Mouse (Mus musculus) liver, adult 2 months (tissue): ENCODE measurements around the gene Olah. TPM values are rescaled to one million over a fixed set of nuclear protein-coding genes. Genes with fewer than 3 reads are reported as not detected.
"Not testable (repeated sequence)": the region's sequence is repeated elsewhere in the genome, so short reads cannot be mapped to it uniquely, and the experiment has no call there.

Experiments
- DNase-seq: peaks from one replicate; pipeline ENCODE4 v3.0.0-alpha.2; 2011; ENCODE audit warnings: low read depth, low spot score; ENCODE audit errors: extremely low read depth
- H3K27ac ChIP-seq: fragments of 200-500 bp; replicated peaks from 2 replicates; pipeline ENCODE4 v1.5.1; 2012; ENCODE audit warnings: low read depth, mild to moderate bottlenecking, control low read depth, inconsistent platforms, low read length; ENCODE audit not compliant: insufficient read depth
- H3K27me3 ChIP-seq: fragments of 200-500 bp; 2 replicates; pipeline ENCODE4 v1.6.1; 2012; ENCODE audit warnings: mild to moderate bottlenecking, moderate library complexity, low read length, inconsistent platforms; ENCODE audit not compliant: control insufficient read depth, insufficient read depth
- H3K36me3 ChIP-seq: fragments of 200-500 bp; 2 replicates; pipeline ENCODE4 v1.6.1; 2012; ENCODE audit warnings: low read length, inconsistent platforms; ENCODE audit not compliant: control insufficient read depth, insufficient read depth
- H3K4me1 ChIP-seq: fragments of 200-500 bp; 2 replicates; pipeline ENCODE4 v1.6.1; 2011; ENCODE audit warnings: low read length; ENCODE audit not compliant: control insufficient read depth, insufficient read depth
- H3K4me3 ChIP-seq: fragments of 200-500 bp; 2 replicates; pipeline ENCODE4 v1.5.1; 2011; ENCODE audit warnings: low read depth, mild to moderate bottlenecking, control low read depth, low read length, moderate library complexity; ENCODE audit not compliant: insufficient read depth
- H3K79me2 ChIP-seq: fragments of 200-500 bp; 2 replicates; pipeline ENCODE4 v1.6.1; 2012; ENCODE audit warnings: inconsistent platforms, mild to moderate bottlenecking, low read length, moderate library complexity; ENCODE audit not compliant: control insufficient read depth, insufficient read depth
- H3K9ac ChIP-seq: fragments of 200-500 bp; 2 replicates; pipeline ENCODE4 v1.6.1; 2012; ENCODE audit warnings: low read depth, mild to moderate bottlenecking, control low read depth, inconsistent platforms, low read length
- CTCF ChIP-seq: fragments of 200-500 bp; IDR thresholded peaks from 2 replicates; pipeline ENCODE4 v1.5.1; 2011; ENCODE audit warnings: low read depth, low read length, control low read depth
- POLR2A ChIP-seq: fragments of 200-500 bp; IDR thresholded peaks from 2 replicates; pipeline ENCODE4 v1.6.1; 2011; ENCODE audit warnings: low read length, control low read depth; ENCODE audit not compliant: insufficient read depth; ENCODE audit errors: extremely low read depth
- WGBS: fragments of 180-500 bp; shearing (Covaris S2); methylation state at CpG from one replicate; pipeline ENCODE4 v1.1.7; 2018; 5-methylcytosine and 5-hydroxymethylcytosine counted together
- polyA plus RNA-seq: library from polyadenylated mRNA; depleted of rRNA; stranded (reverse); fragments of >200 nt; gene quantifications from 2 replicates; pipeline ENCODE4 v1.2.3, GENCODE M21; 2012; rRNA removed
- total RNA-seq: library from RNA; depleted of rRNA; stranded (reverse); fragments of >200 nt; gene quantifications from 2 replicates; pipeline ENCODE4 v1.2.3, GENCODE M21; 2014; rRNA removed

The Olah gene
- not detected in 2 replicates for total RNA-seq
- not detected in 2 replicates for polyA plus RNA-seq

GRCm38 (mm10) chr2:3397110-3397509, at the start of gene Olah:
Gene Olah, minus strand, starts transcription at chr2:3397210.
- H3K27ac ChIP-seq, H3K79me2 ChIP-seq, H3K9ac ChIP-seq, H3K36me3 ChIP-seq, H3K4me1 ChIP-seq, H3K4me3 ChIP-seq, DNase-seq, H3K27me3 ChIP-seq: not testable (repeated sequence)
- 76% methylated on average over 10 of the region's 10 CpGs for WGBS

- H3K9ac ChIP-seq, result no peak overlapping the region
- DNase-seq, result no peak
- TF ChIP-seq POLR2A (no peak), CTCF (no peak)
- H3K4me1 ChIP-seq, result no peaks in the 10 kb centered on the region
- H3K27ac ChIP-seq, result no peak overlapping the region
- H3K27me3 ChIP-seq, result no peaks in the 10 kb centered on the region
- 96% methylated on average over 4 of the region's 4 CpGs for WGBS
- H3K36me3 ChIP-seq, result peaks cover 62% of the 10 kb centered on the region
- H3K4me3 ChIP-seq, result no peak overlapping the region
- no peaks in the 10 kb centered on the region for H3K79me2 ChIP-seq
Measured at GRCm38 (mm10) chr2:3445984-3446383, 49.0 kb upstream of the Olah start.

DNA sequence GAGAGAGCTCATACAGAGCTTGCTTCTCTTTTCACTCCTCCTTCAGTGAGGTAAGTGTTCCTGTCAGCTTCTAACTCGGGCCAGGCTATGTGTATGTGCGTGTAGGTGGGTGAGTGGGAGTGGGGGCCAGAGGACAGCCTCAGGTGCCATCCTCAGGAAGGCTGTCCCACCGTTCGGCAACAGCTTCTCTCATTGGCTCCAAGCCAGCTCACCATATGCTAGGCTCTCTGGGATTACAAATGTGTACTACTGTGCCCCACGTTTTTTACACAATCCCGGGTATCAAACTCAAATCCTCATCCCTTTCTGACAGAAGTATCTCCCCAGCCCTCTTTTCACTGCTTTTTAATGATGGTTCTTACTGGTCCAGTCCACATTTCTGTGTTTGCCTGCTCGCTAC, 47.2 kb upstream of the Olah start:
- DNase-seq, result no peak
- no peaks in the 10 kb centered on the region for H3K27me3 ChIP-seq
- TF ChIP-seq POLR2A, result no peak
- no peak for TF ChIP-seq CTCF
- H3K4me1 ChIP-seq, result no peaks in the 10 kb centered on the region
- H3K36me3 ChIP-seq, result peaks cover 63% of the 10 kb centered on the region
- no peak overlapping the region for H3K4me3 ChIP-seq
- H3K79me2 ChIP-seq, result no peaks in the 10 kb centered on the region
- WGBS, result 84% methylated on average over 7 of the region's 7 CpGs
- no peak overlapping the region for H3K9ac ChIP-seq
- no peak overlapping the region for H3K27ac ChIP-seq

DNA sequence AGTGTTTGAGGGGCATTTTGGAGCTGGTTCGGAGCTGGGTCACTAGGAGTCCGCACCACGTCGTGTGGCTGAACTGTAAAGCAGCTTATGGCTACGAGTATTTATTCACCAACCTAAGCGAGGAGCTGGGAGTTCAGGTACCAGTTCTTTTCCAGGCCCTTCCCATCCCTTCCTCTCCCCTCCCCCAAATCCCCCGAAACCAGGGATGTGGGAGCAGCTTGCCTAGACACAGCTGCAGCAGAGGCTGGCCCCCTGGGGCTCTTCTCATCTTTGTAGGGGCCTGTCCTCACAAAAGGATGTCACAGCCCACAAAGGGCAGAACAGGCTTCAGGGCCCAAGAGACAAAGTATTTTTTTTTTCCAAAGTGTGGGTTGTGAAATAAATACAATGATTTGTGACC, 40.9 kb upstream of the Olah start:
- no peak overlapping the region for H3K4me3 ChIP-seq
- H3K79me2 ChIP-seq, result no peaks in the 10 kb centered on the region
- H3K27ac ChIP-seq, result no peak overlapping the region
- H3K27me3 ChIP-seq, result no peaks in the 10 kb centered on the region
- H3K36me3 ChIP-seq, result peaks cover 38% of the 10 kb centered on the region
- TF ChIP-seq CTCF, result no peak
- no peak for TF ChIP-seq POLR2A
- 89% methylated on average over 7 of the region's 7 CpGs for WGBS
- H3K4me1 ChIP-seq, result no peaks in the 10 kb centered on the region
- H3K9ac ChIP-seq, result no peak overlapping the region
- DNase-seq, result no peak

DNA sequence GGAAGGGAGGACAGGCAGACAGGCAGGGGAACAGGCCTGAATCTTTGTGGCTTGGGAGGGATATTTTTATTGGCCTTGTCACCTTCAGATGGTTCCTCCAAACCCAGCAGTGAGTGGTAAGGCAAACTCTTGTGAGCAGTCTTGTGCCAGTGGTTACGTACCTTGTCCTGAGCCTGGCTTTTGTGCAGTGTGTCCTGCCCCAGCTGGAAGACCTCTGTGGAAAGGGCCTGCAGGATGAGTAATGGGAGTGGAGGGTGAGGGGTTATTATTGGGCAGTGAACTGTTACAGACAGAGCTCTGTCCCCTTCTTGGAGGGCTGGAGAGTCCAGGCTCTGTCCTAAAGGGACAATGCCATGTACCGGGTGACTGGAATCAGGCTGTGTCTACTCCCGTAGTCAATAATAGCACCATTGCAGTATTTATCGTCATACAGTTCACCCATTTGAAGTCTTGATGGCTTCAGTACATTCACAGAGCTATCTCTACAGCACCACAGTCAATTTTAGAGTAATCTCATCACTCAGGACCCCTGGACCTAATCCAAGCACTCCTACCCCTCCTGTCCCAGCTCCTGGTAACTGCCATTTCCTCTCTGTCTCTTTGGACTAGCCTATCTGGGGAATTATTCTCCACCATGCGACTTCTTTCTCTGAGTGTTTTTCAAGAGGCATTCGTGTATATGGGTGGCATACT, 38.5 kb upstream of the Olah start:
- WGBS, result 92% methylated on average over 6 of the region's 6 CpGs

GRCm38 (mm10) chr2:3430956-3431355, 33.9 kb upstream of the Olah start:
- Histone ChIP-seq H3K79me2 (peaks cover 2% of the 10 kb centered on the region; the same call in 1 of the 2 replicates), H3K4me3 (no peak overlapping the region), H3K4me1 (no peaks in the 10 kb centered on the region), H3K27me3 (no peaks in the 10 kb centered on the region), H3K9ac (no peak overlapping the region), H3K27ac (no peak overlapping the region), H3K36me3 (peaks cover 3% of the 10 kb centered on the region)
- DNase-seq, result no peak
- WGBS, result 93% methylated on average over 9 of the region's 9 CpGs
- TF ChIP-seq CTCF (no peak), POLR2A (no peak)

More for the DNA sequence above, 38.5 kb upstream of the Olah start:
- H3K4me1 ChIP-seq, result no peaks in the 10 kb centered on the region
- no peaks in the 10 kb centered on the region for H3K27me3 ChIP-seq
- no peak overlapping the region for H3K4me3 ChIP-seq
- H3K9ac ChIP-seq, result no peak overlapping the region
- H3K36me3 ChIP-seq, result peaks cover 20% of the 10 kb centered on the region
- DNase-seq, result no peak
- TF ChIP-seq POLR2A, result no peak
- TF ChIP-seq CTCF, result no peak
- no peak overlapping the region for H3K27ac ChIP-seq
- no peaks in the 10 kb centered on the region for H3K79me2 ChIP-seq
